In genomic region chr1:41275271-41275624, GRCm38 (mm10) we compare ENCODE assay signal across 9 mouse cellular contexts.
DNase-seq lines count a peak whose midpoint lies in the region; ATAC-seq lines count a peak whose summit lies in the region.
"Had no signal": no experiment of that assay in that cellular context is flagged by ENCODE, and none has a peak within 500 bp of the region (broad histone marks: within the 10 kb centered on the region; RNA-seq: fewer than 3 reads in every experiment).

No protein-coding gene starts in this region.

- ATAC-seq in embryonic facial prominence, embryonic 15.5 days (ENCODE audit: insufficient number of reproducible peaks, low FRiP score, low TSS enrichment, low read depth): no peak
- ATAC-seq in neural tube, embryonic 14.5 days (ENCODE audit: low read depth): no peak

- peaks cover 8% of the 10 kb centered on the region for H3K4me1 ChIP-seq in embryonic facial prominence, embryonic 15.5 days
- H3K4me1 ChIP-seq in limb, embryonic 10.5 days: peaks cover 75% of the 10 kb centered on the region
- 0 out of 2 replicates have a peak, but pooled peaks cover 9% of the 10 kb centered on the region for H3K4me1 ChIP-seq in neural tube, embryonic 14.5 days (ENCODE audit: control insufficient read depth, insufficient read depth, low read length)

- WGBS in embryonic facial prominence, embryonic 15.5 days: 4% methylated on average over 8 of the region's 8 CpGs
- WGBS in limb, embryonic 10.5 days: under 1% methylated on average over 8 of the region's 8 CpGs
- 3% methylated on average over 8 of the region's 8 CpGs for WGBS in neural tube, embryonic 14.5 days

- DNase-seq in kidney, postnatal 4 days: peak; percentile 2 to 4
- DNase-seq in kidney, adult 8-10 months: no peak
- DNase-seq in limb, embryonic 10.5 days (ENCODE audit: low spot score): peak; percentile 44
- no peak for DNase-seq in natural killer cell, adult 2 months (ENCODE audit: low spot score in 2 of 2)
- no peak for DNase-seq in urinary bladder, postnatal 36 days (ENCODE audit: low spot score in 2 of 2)
- DNase-seq in spleen, postnatal 4 days (ENCODE audit: low spot score in 2 of 2): no peak
- DNase-seq: heart, postnatal 36 days had no signal

- H3K9me3 ChIP-seq in embryonic facial prominence, embryonic 15.5 days (replicated peaks): no peaks in the 10 kb centered on the region
- no peaks in the 10 kb centered on the region for H3K9me3 ChIP-seq in limb, embryonic 10.5 days (replicated peaks)
- no peaks in the 10 kb centered on the region for H3K9me3 ChIP-seq in neural tube, embryonic 14.5 days (ENCODE audit: control insufficient read depth, low read length)

- no peaks in the 10 kb centered on the region; the same call in 1 of the 2 replicates for H3K27me3 ChIP-seq in embryonic facial prominence, embryonic 15.5 days
- no peaks in the 10 kb centered on the region for H3K27me3 ChIP-seq in limb, embryonic 10.5 days (ENCODE audit: low read depth, poor library complexity, severe bottlenecking)
- no peaks in the 10 kb centered on the region for H3K27me3 ChIP-seq in neural tube, embryonic 14.5 days (ENCODE audit: control insufficient read depth, insufficient read depth, low read length)

- no peak overlapping the region for H3K27ac ChIP-seq in embryonic facial prominence, embryonic 15.5 days (replicated peaks)
- H3K27ac ChIP-seq in limb, embryonic 10.5 days: peak overlapping the region; percentile 73
- no peak overlapping the region for H3K27ac ChIP-seq in neural tube, embryonic 14.5 days (ENCODE audit: low read depth, low read length)

- no peak overlapping the region for H3K9ac ChIP-seq in embryonic facial prominence, embryonic 15.5 days
- no peak overlapping the region for H3K9ac ChIP-seq in neural tube, embryonic 14.5 days (replicated peaks; ENCODE audit: low read depth, low read length)

- H3K4me3 ChIP-seq in embryonic facial prominence, embryonic 15.5 days (replicated peaks): no peak overlapping the region
- peak overlapping the region; percentile 33 for H3K4me3 ChIP-seq in limb, embryonic 10.5 days
- H3K4me3 ChIP-seq in neural tube, embryonic 14.5 days (ENCODE audit: low read depth, low read length): no peak overlapping the region

- H3K4me2 ChIP-seq in embryonic facial prominence, embryonic 15.5 days (replicated peaks): peak overlapping the region; percentile 32
- peak overlapping the region; percentile 17; the same call in 1 of the 2 replicates for H3K4me2 ChIP-seq in neural tube, embryonic 14.5 days (ENCODE audit: low read depth, low read length)

- no peaks in the 10 kb centered on the region for H3K36me3 ChIP-seq in embryonic facial prominence, embryonic 15.5 days
- no peaks in the 10 kb centered on the region for H3K36me3 ChIP-seq in limb, embryonic 10.5 days
- no peaks in the 10 kb centered on the region for H3K36me3 ChIP-seq in neural tube, embryonic 14.5 days (ENCODE audit: control insufficient read depth, insufficient read depth, low read length)

Comparison
In these comparisons a context has a peak if more than half of its experiments do, and no peak if none do; other contexts are left out.
1. DNase-seq: peak in kidney, postnatal 4 days (2 of 2) and limb, embryonic 10.5 days (single experiment); none in kidney, adult 8-10 months (0 of 2), natural killer cell, adult 2 months (0 of 2), urinary bladder, postnatal 36 days (0 of 2) and spleen, postnatal 4 days (0 of 2).